Comparison of ENCODE assay signal across 8 mouse cellular contexts in the genomic region with DNA sequence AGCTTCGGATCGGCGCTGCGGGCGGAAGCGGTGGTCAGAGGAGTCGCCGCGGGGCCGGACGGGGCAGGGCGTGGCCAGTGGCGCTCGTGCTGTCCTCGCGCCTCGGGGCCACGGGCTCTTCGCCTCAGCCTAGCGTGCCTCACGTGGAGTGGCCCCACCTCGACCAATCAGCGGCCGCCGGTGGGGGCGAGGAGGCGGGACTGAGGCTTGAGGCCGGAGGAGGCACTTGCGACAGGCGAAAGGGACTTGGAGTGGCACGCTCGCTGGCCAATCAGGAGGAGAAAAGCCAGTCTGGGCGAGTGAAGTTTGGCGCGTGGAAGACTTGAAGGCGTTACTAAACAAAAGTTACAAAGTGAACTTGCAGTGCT. TPM values are rescaled to one million over a fixed set of nuclear protein-coding genes. Genes with fewer than 3 reads are reported as not detected.
DNase-seq lines count a peak whose midpoint lies in the region; ATAC-seq and TF ChIP-seq lines count a peak whose summit lies in the region.

TSS of gene Rbm46 (minus strand) at position 112 of the 368 bp plus-strand sequence.

- peak; percentile 88 for DNase-seq in adrenal gland, postnatal 14 days
- DNase-seq in gastrocnemius, postnatal 10 days, result peak; percentile 83
- DNase-seq in left cerebral cortex, adult 18-20 months (ENCODE audit: low spot score in 2 of 2), result peak; percentile 39 to 49
- DNase-seq in lung, postnatal 14 days, result peak; percentile 81
- peak; percentile 53 for DNase-seq in right cerebral cortex, adult 18-20 months

- 22% methylated on average over 36 of the region's 36 CpGs for WGBS in hindbrain, embryonic 16.5 days

- H3K27ac ChIP-seq in cortical plate, adult 2 months (ENCODE audit: insufficient read depth, low read length), result no peak within 1 kb of the TSS
- H3K27ac ChIP-seq in hindbrain, embryonic 16.5 days (ENCODE audit: low read depth, low read length), result no peak within 1 kb of the TSS

- H3K9me3 ChIP-seq in hindbrain, embryonic 16.5 days (ENCODE audit: control insufficient read depth, low read length), result no peaks in the 10 kb centered on the region; the same call in 1 of the 2 replicates

- TF ChIP-seq CTCF in cortical plate, adult 2 months (IDR thresholded peaks at IDR 0.05; ENCODE audit: extremely low read depth, insufficient read depth, low read length), result no peak

- H3K4me3 ChIP-seq in cortical plate, adult 2 months (ENCODE audit: insufficient read depth, low read length), result peak within 1 kb of the TSS; percentile 10; the same call in 1 of the 2 replicates
- H3K4me3 ChIP-seq in hindbrain, embryonic 16.5 days (ENCODE audit: low read length), result peak within 1 kb of the TSS; percentile 47

- H3K4me2 ChIP-seq in hindbrain, embryonic 16.5 days (ENCODE audit: low read length), result peak within 1 kb of the TSS; percentile 75

- no peaks in the 10 kb centered on the region for H3K36me3 ChIP-seq in hindbrain, embryonic 16.5 days (ENCODE audit: control insufficient read depth, insufficient read depth, low read length)

- peak within 1 kb of the TSS; percentile 46 for H3K9ac ChIP-seq in hindbrain, embryonic 16.5 days (ENCODE audit: low read depth, low read length)

- TF ChIP-seq POLR2A in cortical plate, adult 2 months (IDR thresholded peaks at IDR 0.05; ENCODE audit: extremely low read depth, insufficient read depth, low read length), result no peak

- no peaks in the 10 kb centered on the region for H3K4me1 ChIP-seq in cortical plate, adult 2 months (ENCODE audit: control insufficient read depth, insufficient read depth, low read length)
- H3K4me1 ChIP-seq in hindbrain, embryonic 16.5 days (ENCODE audit: control insufficient read depth, insufficient read depth, low read depth, low read length), result peaks cover 7% of the 10 kb centered on the region; the same call in 1 of the 2 replicates

- peaks cover 12% of the 10 kb centered on the region for H3K27me3 ChIP-seq in hindbrain, embryonic 16.5 days (replicated peaks; ENCODE audit: control insufficient read depth, insufficient read depth, low read length)

- peak; percentile 99 for ATAC-seq in hindbrain, embryonic 16.5 days
- no peak for ATAC-seq in erythroid progenitor cell, adult 5-6 weeks (replicated peaks; ENCODE audit: low FRiP score, poor library complexity, severe bottlenecking)

RNA-seq across cellular contexts. Expression of gene Rbm46, which starts in this region (rescaled TPM):
- 1.1 and 1.7 TPM in 2 replicates for total RNA-seq in adrenal gland, postnatal 14 days (2021)
- polyA plus RNA-seq in cortical plate, adult 2 months (2012; rRNA removed), result 0.23 and 0.26 TPM in 2 replicates
- total RNA-seq in gastrocnemius, postnatal 10 days (2021), result 1 to 10 TPM; 1.2 to 1.3 TPM
- polyA plus RNA-seq in hindbrain, embryonic 16.5 days (2015; fragmentation: Nextera tagmentation; extraction: Ambion mirVana), result 2.1 TPM in 2 replicates
- total RNA-seq in left cerebral cortex, adult 18-20 months (2021), result under 1 TPM; 0.56 to 0.61 TPM
- not detected in 2 replicates for total RNA-seq in erythroid progenitor cell, adult 5-6 weeks (2015; ENCODE audit: low replicate concordance)
- total RNA-seq in erythroid progenitor cell, adult 5-6 weeks (2017; ENCODE audit: low replicate concordance), result not detected in 2 replicates

Comparison
In these comparisons a context has a peak if more than half of its experiments do, and no peak if none do; other contexts are left out.
1. Peak in DNase-seq in left cerebral cortex, adult 18-20 months; RNA of the gene not detected or under 1 TPM.